In genomic region chr4:129743494-129743893, GRCm38 (mm10) we compare ENCODE assay signal across 8 mouse cellular contexts. TPM values are rescaled to one million over a fixed set of nuclear protein-coding genes. Genes with fewer than 3 reads are reported as not detected.
DNase-seq lines count a peak whose midpoint lies in the region; ATAC-seq and TF ChIP-seq lines count a peak whose summit lies in the region.

No protein-coding gene starts in this region.

- intact Hi-C loops in gastrocnemius, adult 2 months (cut with DNase I): loop anchor here (5.0 kb wide), 1 partner anchor 79 kb away; no protein-coding TSS in a partner anchor

- H3K9me3 ChIP-seq in ES-Bruce4 (replicated peaks; ENCODE audit: control insufficient read depth, insufficient read depth, low read length, poor library complexity, severe bottlenecking): no peaks in the 10 kb centered on the region
- H3K9me3 ChIP-seq in heart, postnatal 0 days (replicated peaks; ENCODE audit: control insufficient read depth, low read length): no peaks in the 10 kb centered on the region
- H3K9me3 ChIP-seq in midbrain, embryonic 10.5 days (replicated peaks): no peaks in the 10 kb centered on the region

- TF ChIP-seq EP300 in ES-Bruce4 (IDR thresholded peaks at IDR 0.05; ENCODE audit: insufficient read depth, low read depth, low read length): no peak
- TF ChIP-seq EP300 in heart, postnatal 0 days (IDR thresholded peaks at IDR 0.05; ENCODE audit: low read depth): no peak

- TF ChIP-seq CTCF in gastrocnemius, adult 2 months (IDR thresholded peaks at IDR 0.05): no peak
- no peak for TF ChIP-seq CTCF in ES-Bruce4 (IDR thresholded peaks at IDR 0.05; ENCODE audit: low read depth, low read length)
- no peak for TF ChIP-seq CTCF in heart, postnatal 0 days (IDR thresholded peaks at IDR 0.05; ENCODE audit: low read depth)

- 48% methylated on average over 2 of the region's 2 CpGs for WGBS in heart, postnatal 0 days
- WGBS in midbrain, embryonic 10.5 days: 50% methylated on average over 2 of the region's 2 CpGs

- 0 out of 2 replicates have a peak, but pooled peaks cover 3% of the 10 kb centered on the region for H3K36me3 ChIP-seq in ES-Bruce4 (ENCODE audit: control insufficient read depth, insufficient read depth, low read length, poor library complexity, severe bottlenecking)
- no peaks in the 10 kb centered on the region for H3K36me3 ChIP-seq in heart, postnatal 0 days (replicated peaks; ENCODE audit: control insufficient read depth, insufficient read depth, low read length)
- H3K36me3 ChIP-seq in midbrain, embryonic 10.5 days: peaks cover 16% of the 10 kb centered on the region

- 0 out of 2 replicates have a peak overlapping the region, but pooled peaks have one; percentile 67 for H3K4me2 ChIP-seq in heart, postnatal 0 days (ENCODE audit: low read depth, low read length)

- peak overlapping the region; percentile 98 for H3K27ac ChIP-seq in gastrocnemius, adult 2 months
- peak overlapping the region; percentile 18; the same call in 1 of the 2 replicates for H3K27ac ChIP-seq in ES-Bruce4 (ENCODE audit: insufficient read depth, low read length)
- peak overlapping the region; percentile 99 for H3K27ac ChIP-seq in heart, postnatal 0 days (ENCODE audit: low read depth)
- H3K27ac ChIP-seq in midbrain, embryonic 10.5 days (replicated peaks): peak overlapping the region; percentile 94

- DNase-seq in gastrocnemius, adult 2 months: no peak
- DNase-seq in gastrocnemius, postnatal 10 days: no peak
- no peak for DNase-seq in heart, postnatal 0 days (ENCODE audit: low spot score)
- no peak for DNase-seq in midbrain, embryonic 10.5 days (ENCODE audit: low spot score)
- no peak for DNase-seq in urinary bladder, postnatal 4 days (ENCODE audit: low spot score in 2 of 2)
- no peak for DNase-seq in cerebellum, postnatal 25 days
- no peak for DNase-seq in urinary bladder, adult 18-20 months (ENCODE audit: low spot score in 2 of 2)

- H3K4me1 ChIP-seq in ES-Bruce4 (ENCODE audit: control insufficient read depth, insufficient read depth, low read length): peaks cover 2% of the 10 kb centered on the region
- H3K4me1 ChIP-seq in heart, postnatal 0 days (ENCODE audit: control insufficient read depth, insufficient read depth): peaks cover 23% of the 10 kb centered on the region
- peaks cover 30% of the 10 kb centered on the region for H3K4me1 ChIP-seq in midbrain, embryonic 10.5 days

- ATAC-seq in heart, postnatal 0 days (ENCODE audit: insufficient read depth, low read depth): no peak

- no peak overlapping the region; the same call in 1 of the 2 replicates for H3K4me3 ChIP-seq in gastrocnemius, adult 2 months
- no peak overlapping the region for H3K4me3 ChIP-seq in ES-Bruce4 (ENCODE audit: low read depth, low read length)
- H3K4me3 ChIP-seq in heart, postnatal 0 days (ENCODE audit: low read depth, low read length): peak overlapping the region; percentile 82; the same call in 1 of the 2 replicates
- H3K4me3 ChIP-seq in midbrain, embryonic 10.5 days: peak overlapping the region; percentile 100

- H3K27me3 ChIP-seq in ES-Bruce4 (ENCODE audit: control insufficient read depth, insufficient read depth, low read length, poor library complexity, severe bottlenecking): no peaks in the 10 kb centered on the region
- H3K27me3 ChIP-seq in heart, postnatal 0 days (ENCODE audit: control insufficient read depth, insufficient read depth, low read length): no peaks in the 10 kb centered on the region
- H3K27me3 ChIP-seq in midbrain, embryonic 10.5 days (ENCODE audit: low read depth, poor library complexity, severe bottlenecking): no peaks in the 10 kb centered on the region

- H3K9ac ChIP-seq in ES-Bruce4 (ENCODE audit: low read depth, poor library complexity, severe bottlenecking): peak overlapping the region; percentile 86
- 0 out of 2 replicates have a peak overlapping the region, but pooled peaks have one; percentile 80 for H3K9ac ChIP-seq in heart, postnatal 0 days (replicated peaks; ENCODE audit: low read depth, low read length)

- TF ChIP-seq POLR2A in ES-Bruce4 (IDR thresholded peaks at IDR 0.05; ENCODE audit: insufficient read depth, low read length): no peak

RNA-seq across cellular contexts. Expression of gene Khdrbs1, which starts 1.4 kb away (rescaled TPM):
- 10 to 100 TPM; 24.3 to 27.0 TPM for total RNA-seq in gastrocnemius, adult 2 months (2021)
- 10 to 100 TPM; 47.0 to 58.8 TPM for total RNA-seq in gastrocnemius, postnatal 10 days (2021)
- polyA plus RNA-seq in ES-Bruce4 (2011; ENCODE audit: insufficient read depth, insufficient read length, low read depth, missing spikeins): 179 and 182 TPM in 2 replicates
- 43.5 and 47.8 TPM in 2 replicates for total RNA-seq in heart, postnatal 0 days (2014; rRNA removed; ENCODE audit: low replicate concordance)
- polyA plus RNA-seq in heart, postnatal 0 days (2015; fragmentation: Nextera tagmentation; extraction: Ambion mirVana): 42.2 and 44.7 TPM in 2 replicates
- polyA plus RNA-seq in midbrain, embryonic 10.5 days (2016; fragmentation: Nextera tagmentation; extraction: Ambion mirVana): 152 and 162 TPM in 2 replicates

RNA-seq across cellular contexts. Expression of gene Tmem39b, which starts 46.9 kb away (rescaled TPM):
- 1 to 10 TPM; 3.1 to 4.4 TPM for total RNA-seq in gastrocnemius, adult 2 months (2021)
- 1 to 10 TPM; 3.7 to 6.7 TPM for total RNA-seq in gastrocnemius, postnatal 10 days (2021)
- 14.8 and 16.1 TPM in 2 replicates for polyA plus RNA-seq in ES-Bruce4 (2011; ENCODE audit: insufficient read depth, insufficient read length, low read depth, missing spikeins)
- total RNA-seq in heart, postnatal 0 days (2014; rRNA removed; ENCODE audit: low replicate concordance): 3.6 and 11.8 TPM in 2 replicates
- 3.9 and 4.1 TPM in 2 replicates for polyA plus RNA-seq in heart, postnatal 0 days (2015; fragmentation: Nextera tagmentation; extraction: Ambion mirVana)
- polyA plus RNA-seq in midbrain, embryonic 10.5 days (2016; fragmentation: Nextera tagmentation; extraction: Ambion mirVana): 15.1 and 17.4 TPM in 2 replicates

Comparison
In these comparisons a context has a peak if more than half of its experiments do, and no peak if none do; other contexts are left out.
1. H3K27ac ChIP-seq: peak in every context shown above with its lines; median percentile 99 in heart, postnatal 0 days; 98 in gastrocnemius, adult 2 months; 94 in midbrain, embryonic 10.5 days; 18 in ES-Bruce4.
2. H3K4me3 ChIP-seq: peak in heart, postnatal 0 days (single experiment) and midbrain, embryonic 10.5 days (single experiment); none in gastrocnemius, adult 2 months (single experiment) and ES-Bruce4 (single experiment).